Mouse (Mus musculus): ENCODE measurements around the gene Gemin2.

GRCm38 (mm10) chr12:59060993-59061595, 47.9 kb downstream of the Gemin2 start, which contains the start of gene Trappc6b:
- no peak for TF ChIP-seq POLR2A (IDR thresholded peaks at IDR 0.05; ENCODE audit: low read depth, low read length)
- peak; percentile 32 for TF ChIP-seq CTCF (conservative IDR thresholded peaks at IDR 0.05; ENCODE audit: insufficient read depth, insufficient read length, low read depth, low read length)
